Mouse (Mus musculus) intestine, embryonic 16.5 days (tissue): ENCODE data around the gene Prr14l. TPM values are rescaled to one million over a fixed set of nuclear protein-coding genes. Genes with fewer than 3 reads are reported as not detected.
A peak's percentile ranks its signal among the peaks of the same experiment; 100 is the strongest.
"Not testable (repeated sequence)": the region's sequence is repeated elsewhere in the genome, so short reads cannot be mapped to it uniquely, and the experiment has no call there.

ENCODE experiments used
- ATAC-seq: fragments of 200-750 bp; cut with Nextera tagmentation; 2 replicates; pipeline ENCODE4 v1.8.0; 2017; ENCODE audit warnings: moderate TSS enrichment, moderate library complexity
- H3K27ac ChIP-seq: fragments of 300-500 bp; sonication (generic); 2 replicates; pipeline ENCODE4 v1.5.1; 2014; ENCODE audit warnings: mild to moderate bottlenecking, low read length
- H3K27me3 ChIP-seq: fragments of 300-500 bp; sonication (generic); replicated peaks from 2 replicates; pipeline ENCODE4 v1.6.1; 2014; ENCODE audit warnings: low read length, control low read depth, mixed read lengths; ENCODE audit not compliant: control insufficient read depth, insufficient read depth
- H3K36me3 ChIP-seq: fragments of 300-500 bp; sonication (generic); 2 replicates; pipeline ENCODE4 v1.6.1; 2014; ENCODE audit warnings: low read length, control low read depth; ENCODE audit not compliant: control insufficient read depth, insufficient read depth
- H3K4me1 ChIP-seq: fragments of 300-500 bp; sonication (generic); 2 replicates; pipeline ENCODE4 v1.6.1; 2014; ENCODE audit warnings: low read length, control low read depth, mixed read lengths; ENCODE audit not compliant: control insufficient read depth, insufficient read depth
- H3K4me2 ChIP-seq: fragments of 300-500 bp; sonication (generic); 2 replicates; pipeline ENCODE4 v1.6.1; 2014; ENCODE audit warnings: low read depth, low read length, control low read depth
- H3K4me3 ChIP-seq: fragments of 300-500 bp; sonication (generic); 2 replicates; pipeline ENCODE4 v1.5.1; 2014; ENCODE audit warnings: mild to moderate bottlenecking, low read length
- H3K9ac ChIP-seq: fragments of 300-500 bp; sonication (generic); 2 replicates; pipeline ENCODE4 v1.6.1; 2014; ENCODE audit warnings: low read depth, low read length
- H3K9me3 ChIP-seq: fragments of 300-500 bp; sonication (generic); 2 replicates; pipeline ENCODE4 v1.6.1; 2016; ENCODE audit warnings: low read length, control low read depth; ENCODE audit not compliant: control insufficient read depth
- WGBS: fragments of 180-500 bp; shearing (Covaris S2); extraction: QIAGEN DNeasy Blood & Tissue Kit; methylation state at CpG from one replicate; pipeline ENCODE4 v1.1.7; 2014; 5-methylcytosine and 5-hydroxymethylcytosine counted together
- polyA plus RNA-seq: library from polyadenylated mRNA; unstranded; fragments of >200 nt; fragmentation: Nextera tagmentation; extraction: Ambion mirVana; gene quantifications from 2 replicates; pipeline ENCODE4 v1.2.1, GENCODE M21; 2015

Gene Prr14l
- polyA plus RNA-seq, 1 experiment from 2014 or later: 10.1 TPM

- not testable (repeated sequence) for H3K36me3 ChIP-seq, H3K27ac ChIP-seq, H3K9me3 ChIP-seq, H3K4me2 ChIP-seq, H3K27me3 ChIP-seq, ATAC-seq, H3K4me3 ChIP-seq, H3K9ac ChIP-seq
- WGBS: 92% methylated on average over 2 of the region's 3 CpGs
- H3K4me1 ChIP-seq: peaks cover 24% of the 10 kb centered on the region
These were observed 1.2 kb upstream of the Prr14l start for GRCm38 (mm10) chr5:32855274-32855673.

DNA sequence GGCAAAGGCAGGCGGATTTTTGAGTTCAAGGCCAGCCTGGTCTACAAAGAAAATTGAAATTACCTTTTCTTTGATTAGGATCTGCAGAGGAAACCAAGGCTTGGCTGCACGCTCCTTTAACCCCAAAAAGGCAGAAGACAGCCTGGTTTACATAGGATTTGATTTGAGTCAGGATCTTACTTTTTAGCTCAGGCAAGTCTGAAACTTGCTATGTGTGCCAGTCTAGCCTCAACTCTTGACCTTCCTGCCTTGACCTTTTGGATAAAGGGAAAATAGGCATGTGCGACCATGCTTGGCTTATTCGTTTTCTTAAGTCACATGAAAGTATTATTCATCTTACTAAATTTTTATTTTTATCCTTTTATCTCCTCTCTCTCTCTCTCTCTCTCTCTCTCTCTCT is 762 bp upstream of the Prr14l start:
- WGBS: 86% methylated on average over 4 of the region's 4 CpGs
- Histone ChIP-seq H3K4me2 (no peak overlapping the region), H3K9ac (no peak overlapping the region), H3K36me3 (no peaks in the 10 kb centered on the region), H3K9me3 (no peaks in the 10 kb centered on the region), H3K27ac (no peak overlapping the region), H3K4me3 (no peak overlapping the region), H3K4me1 (peaks cover 24% of the 10 kb centered on the region), H3K27me3 (no peaks in the 10 kb centered on the region)
- ATAC-seq: no peak

DNA sequence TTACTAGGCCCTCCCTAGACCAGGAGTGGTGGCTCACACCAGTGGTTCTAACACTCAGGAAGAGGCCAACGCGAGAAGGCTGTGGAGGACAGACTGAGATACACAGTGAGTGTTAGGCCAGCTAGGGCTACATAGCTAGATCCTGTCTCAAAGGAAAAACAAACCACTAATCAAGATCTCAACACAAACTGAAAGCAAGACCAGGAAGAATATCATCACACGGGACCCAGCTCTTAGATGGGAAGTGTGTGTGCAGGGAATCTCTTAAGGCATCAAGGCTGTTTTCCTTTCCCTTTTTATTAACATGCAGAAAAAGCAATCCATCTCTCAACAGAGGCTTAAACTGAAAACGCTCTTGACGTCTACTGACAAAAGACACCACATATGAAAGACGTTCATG is 2.0 kb downstream of the Prr14l start:
- Histone ChIP-seq H3K4me3 (peak overlapping the region; percentile 23), H3K27me3 (no peaks in the 10 kb centered on the region), H3K9me3 (no peaks in the 10 kb centered on the region), H3K4me2 (peak overlapping the region; percentile 73), H3K4me1 (peaks cover 21% of the 10 kb centered on the region), H3K27ac (no peak overlapping the region), H3K9ac (peak overlapping the region; percentile 44), H3K36me3 (no peaks in the 10 kb centered on the region)
- no peak for ATAC-seq
- 43% methylated on average over 6 of the region's 6 CpGs for WGBS

GRCm38 (mm10) chr5:32849580-32849979 is 4.5 kb downstream of the Prr14l start:
- not testable (repeated sequence) for H3K4me3 ChIP-seq, H3K4me2 ChIP-seq, H3K9me3 ChIP-seq, H3K36me3 ChIP-seq, H3K27me3 ChIP-seq, ATAC-seq, H3K9ac ChIP-seq, H3K27ac ChIP-seq
- WGBS: 85% methylated on average over 3 of the region's 3 CpGs
- peaks cover 21% of the 10 kb centered on the region for H3K4me1 ChIP-seq

DNA sequence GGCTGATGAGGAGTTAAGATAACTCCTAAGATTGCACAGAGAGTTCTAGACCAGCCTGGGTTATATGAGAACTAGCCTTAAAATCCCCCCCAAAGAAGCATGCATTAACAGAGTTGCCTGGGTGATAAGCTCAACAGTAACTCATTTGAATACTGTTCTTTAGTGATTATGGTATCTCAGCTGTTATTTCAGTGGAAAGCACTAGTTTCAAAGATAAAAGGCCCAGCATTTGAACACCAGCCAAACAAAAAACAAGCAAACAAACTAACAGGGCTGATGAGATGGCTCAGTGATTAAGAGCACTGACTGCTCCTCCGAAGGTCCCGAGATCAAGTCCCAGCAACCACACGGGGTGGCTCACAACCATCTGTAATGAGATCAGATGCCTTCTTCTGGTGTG is 4.9 kb downstream of the Prr14l start:
- H3K9me3 ChIP-seq: no peaks in the 10 kb centered on the region
- no peak overlapping the region for H3K27ac ChIP-seq
- H3K27me3 ChIP-seq: no peaks in the 10 kb centered on the region
- peaks cover 21% of the 10 kb centered on the region for H3K4me1 ChIP-seq
- no peak for ATAC-seq
- no peak overlapping the region for H3K9ac ChIP-seq
- no peaks in the 10 kb centered on the region for H3K36me3 ChIP-seq
- no peak overlapping the region for H3K4me2 ChIP-seq
- no peak overlapping the region for H3K4me3 ChIP-seq
- 94% methylated on average over 3 of the region's 3 CpGs for WGBS

DNA sequence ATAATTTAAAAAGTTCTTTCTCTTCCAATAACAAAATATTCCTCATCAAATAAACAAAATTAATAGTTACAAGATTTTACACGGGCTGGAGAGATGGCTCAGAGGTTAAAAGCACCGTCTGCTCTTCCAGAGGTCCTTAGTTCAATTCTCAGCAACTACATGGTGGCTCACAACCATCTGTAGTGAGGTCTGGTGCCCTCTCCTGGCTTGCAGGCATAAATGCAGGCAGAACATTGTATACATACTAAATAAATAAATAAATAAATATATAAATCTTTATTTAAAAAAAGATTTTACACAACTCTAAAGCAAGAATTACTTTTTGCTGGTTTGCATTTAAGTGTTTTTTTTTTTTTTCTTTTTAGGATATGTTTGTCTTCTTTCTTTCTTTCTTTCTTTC is 14.0 kb downstream of the Prr14l start:
- no peak for ATAC-seq
- Histone ChIP-seq H3K9ac (no peak overlapping the region), H3K4me3 (no peak overlapping the region), H3K27ac (no peak overlapping the region), H3K9me3 (no peaks in the 10 kb centered on the region), H3K36me3 (peaks cover 7% of the 10 kb centered on the region), H3K27me3 (no peaks in the 10 kb centered on the region), H3K4me2 (no peak overlapping the region), H3K4me1 (no peaks in the 10 kb centered on the region)
- 92% methylated on average over 2 of the region's 2 CpGs for whole genome bisulfite sequencing

- peaks cover 7% of the 10 kb centered on the region for H3K36me3 ChIP-seq
- H3K4me1 ChIP-seq: no peaks in the 10 kb centered on the region
- no peak overlapping the region for H3K9ac ChIP-seq
- no peak for ATAC-seq
- H3K27ac ChIP-seq: no peak overlapping the region
- no peak overlapping the region for H3K4me3 ChIP-seq
- H3K9me3 ChIP-seq: no peaks in the 10 kb centered on the region
- H3K4me2 ChIP-seq: no peak overlapping the region
- no peaks in the 10 kb centered on the region for H3K27me3 ChIP-seq
- 91% methylated on average over 5 of the region's 5 CpGs for WGBS
These were observed 17.1 kb downstream of the Prr14l start for GRCm38 (mm10) chr5:32836976-32837375.

GRCm38 (mm10) chr5:32834497-32834896 is 19.6 kb downstream of the Prr14l start:
- no peak overlapping the region for H3K4me2 ChIP-seq
- H3K4me1 ChIP-seq: no peaks in the 10 kb centered on the region
- 89% methylated on average over 1 of the region's 1 CpGs for WGBS
- no peak for ATAC-seq
- no peaks in the 10 kb centered on the region for H3K9me3 ChIP-seq
- H3K9ac ChIP-seq: no peak overlapping the region
- peaks cover 7% of the 10 kb centered on the region for H3K36me3 ChIP-seq
- no peak overlapping the region for H3K4me3 ChIP-seq
- no peaks in the 10 kb centered on the region for H3K27me3 ChIP-seq
- H3K27ac ChIP-seq: no peak overlapping the region

DNA sequence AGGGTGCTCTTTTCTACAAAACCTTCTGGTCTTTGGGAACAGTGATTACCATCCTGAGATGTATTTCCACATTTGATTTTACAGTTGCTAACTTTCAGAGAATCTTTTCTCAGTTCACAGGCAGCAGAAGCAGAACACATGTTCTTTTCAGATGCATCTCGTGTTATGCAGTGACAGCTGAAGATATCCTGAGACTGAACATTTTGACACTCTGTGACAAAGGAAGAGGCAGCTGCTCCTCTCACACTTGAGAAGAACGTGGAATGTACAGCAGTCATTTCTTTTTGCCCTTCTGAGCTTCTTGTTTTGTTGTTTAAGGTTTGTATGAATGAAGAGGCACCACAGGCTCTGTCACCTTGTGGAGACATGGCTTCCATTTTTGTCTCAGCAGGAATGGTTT is 24.0 kb downstream of the Prr14l start:
- no peak overlapping the region for H3K4me3 ChIP-seq
- H3K27ac ChIP-seq: no peak overlapping the region
- no peak overlapping the region for H3K9ac ChIP-seq
- ATAC-seq: no peak
- H3K4me1 ChIP-seq: no peaks in the 10 kb centered on the region
- no peaks in the 10 kb centered on the region for H3K27me3 ChIP-seq
- peaks cover 13% of the 10 kb centered on the region; the same call in 1 of the 2 replicates for H3K36me3 ChIP-seq
- H3K9me3 ChIP-seq: no peaks in the 10 kb centered on the region
- no peak overlapping the region for H3K4me2 ChIP-seq
- WGBS: 83% methylated on average over 2 of the region's 2 CpGs

GRCm38 (mm10) chr5:32828766-32829165 is 25.3 kb downstream of the Prr14l start:
- H3K4me3 ChIP-seq, H3K4me2 ChIP-seq, H3K27ac ChIP-seq, H3K9me3 ChIP-seq, H3K27me3 ChIP-seq, H3K4me1 ChIP-seq, ATAC-seq, H3K9ac ChIP-seq: not testable (repeated sequence)
- 89% methylated on average over 1 of the region's 1 CpGs for WGBS
- H3K36me3 ChIP-seq: peaks cover 10% of the 10 kb centered on the region; the same call in 1 of the 2 replicates
